Mouse (Mus musculus) G1E (cell line): Measurements from ENCODE around the gene Ski. TPM values are rescaled to one million over a fixed set of nuclear protein-coding genes. Genes with fewer than 3 reads are reported as not detected.

ENCODE experiments used
- ATAC-seq: 2 replicates; pipeline ENCODE4 v1.8.0; 2016; ENCODE audit warnings: mild to moderate bottlenecking; ENCODE audit not compliant: insufficient number of reproducible peaks, poor library complexity, low FRiP score, severe bottlenecking; ENCODE audit errors: extremely low read depth
- DNase-seq: peaks from one replicate; pipeline ENCODE4 v3.0.0; 2012; ENCODE audit warnings: low spot score
- H3K27me3 ChIP-seq: 2 replicates; pipeline ENCODE4 v1.6.1; 2012; ENCODE audit warnings: mild to moderate bottlenecking, low read length, inconsistent platforms; ENCODE audit not compliant: insufficient read depth
- H3K36me3 ChIP-seq: replicated peaks from 2 replicates; pipeline ENCODE3; 2012; ENCODE audit warnings: mild to moderate bottlenecking, inconsistent platforms
- H3K4me1 ChIP-seq: 2 replicates; pipeline ENCODE4 v1.6.1; 2012; ENCODE audit warnings: low read depth, low read length, inconsistent platforms, mixed read lengths; ENCODE audit not compliant: insufficient read depth
- H3K4me3 ChIP-seq: 2 replicates; pipeline ENCODE4 v1.5.1; 2012; ENCODE audit warnings: low read depth, mild to moderate bottlenecking, inconsistent platforms, low read length, moderate library complexity, mixed read lengths
- H3K9me3 ChIP-seq: replicated peaks from 2 replicates; pipeline ENCODE4 v1.6.1; 2012; ENCODE audit warnings: inconsistent platforms
- CTCF ChIP-seq: IDR thresholded peaks from 2 replicates; pipeline ENCODE4 v1.5.1; 2012; ENCODE audit warnings: low read depth, low read length, inconsistent platforms, mixed read lengths
- GATA1 ChIP-seq: IDR thresholded peaks from 2 replicates; pipeline ENCODE4 v1.6.1; 2012; ENCODE audit warnings: borderline replicate concordance, low read length, inconsistent platforms, mixed read lengths
- GATA2 ChIP-seq: IDR thresholded peaks from 2 replicates; pipeline ENCODE4 v1.6.1; 2012; ENCODE audit warnings: low read depth, low read length, inconsistent platforms, borderline replicate concordance
- POLR2AphosphoS5 ChIP-seq: IDR thresholded peaks from 2 replicates; pipeline ENCODE4 v1.6.1; 2012; ENCODE audit warnings: low read depth, low read length, inconsistent platforms; ENCODE audit not compliant: insufficient replicate concordance
- TAL1 ChIP-seq: conservative IDR thresholded peaks from 2 replicates; pipeline ENCODE4 v1.6.1; 2012; ENCODE audit warnings: low read depth, low read length, inconsistent platforms, mixed read lengths
- polyA plus RNA-seq: library from polyadenylated mRNA; stranded (reverse); fragments of >175 nt; gene quantifications from 2 replicates; pipeline ENCODE4 v1.2.3, GENCODE M21; 2012
- total RNA-seq, 2 experiments: library from RNA; stranded (forward) in 1 of 2; stranded (reverse) in 1 of 2; fragments of 200-1000 nt in 1 of 2; fragments of >200 nt in 1 of 2; fragmentation: Nextera tagmentation in 1 of 2; gene quantifications; 2 replicates each; pipeline ENCODE4 v1.2.3; 2014 to 2017

Gene Ski
- total and polyA plus RNA-seq, 3 experiments = 16.9 to 58.4 (median 40.7) TPM

GRCm38 (mm10) chr4:155220213-155221100 lies 1.9 kb downstream of the Ski start:
- Histone ChIP-seq H3K9me3 (no peaks in the 10 kb centered on the region), H3K27me3 (peaks cover 22% of the 10 kb centered on the region), H3K4me1 (peaks cover 82% of the 10 kb centered on the region), H3K4me3 (peak overlapping the region; percentile 79), H3K36me3 (peaks cover 54% of the 10 kb centered on the region)
- DNase-seq = no peak
- TF ChIP-seq POLR2AphosphoS5 (no peak), CTCF (no peak), GATA1 (no peak), GATA2 (no peak), TAL1 (no peak)
- no peak for ATAC-seq

GRCm38 (mm10) chr4:155219271-155220212 lies 2.9 kb downstream of the Ski start:
- ATAC-seq = no peak
- H3K36me3 ChIP-seq = peaks cover 63% of the 10 kb centered on the region
- peaks cover 77% of the 10 kb centered on the region for H3K4me1 ChIP-seq
- peaks cover 20% of the 10 kb centered on the region for H3K27me3 ChIP-seq
- DNase-seq = no peak
- no peak for TF ChIP-seq TAL1
- H3K4me3 ChIP-seq = no peak overlapping the region; the same call in 1 of the 2 replicates
- no peaks in the 10 kb centered on the region for H3K9me3 ChIP-seq

- ATAC-seq = no peak
- no peak for TF ChIP-seq GATA1
- no peak for TF ChIP-seq CTCF
- TF ChIP-seq POLR2AphosphoS5 = no peak
- no peak overlapping the region for H3K4me3 ChIP-seq
- peaks cover 68% of the 10 kb centered on the region for H3K4me1 ChIP-seq
- no peak for DNase-seq
- H3K9me3 ChIP-seq = no peaks in the 10 kb centered on the region
- H3K27me3 ChIP-seq = peaks cover 16% of the 10 kb centered on the region
- H3K36me3 ChIP-seq = peaks cover 74% of the 10 kb centered on the region
Measured at GRCm38 (mm10) chr4:155218104-155218732, 4.2 kb downstream of the Ski start.

DNA sequence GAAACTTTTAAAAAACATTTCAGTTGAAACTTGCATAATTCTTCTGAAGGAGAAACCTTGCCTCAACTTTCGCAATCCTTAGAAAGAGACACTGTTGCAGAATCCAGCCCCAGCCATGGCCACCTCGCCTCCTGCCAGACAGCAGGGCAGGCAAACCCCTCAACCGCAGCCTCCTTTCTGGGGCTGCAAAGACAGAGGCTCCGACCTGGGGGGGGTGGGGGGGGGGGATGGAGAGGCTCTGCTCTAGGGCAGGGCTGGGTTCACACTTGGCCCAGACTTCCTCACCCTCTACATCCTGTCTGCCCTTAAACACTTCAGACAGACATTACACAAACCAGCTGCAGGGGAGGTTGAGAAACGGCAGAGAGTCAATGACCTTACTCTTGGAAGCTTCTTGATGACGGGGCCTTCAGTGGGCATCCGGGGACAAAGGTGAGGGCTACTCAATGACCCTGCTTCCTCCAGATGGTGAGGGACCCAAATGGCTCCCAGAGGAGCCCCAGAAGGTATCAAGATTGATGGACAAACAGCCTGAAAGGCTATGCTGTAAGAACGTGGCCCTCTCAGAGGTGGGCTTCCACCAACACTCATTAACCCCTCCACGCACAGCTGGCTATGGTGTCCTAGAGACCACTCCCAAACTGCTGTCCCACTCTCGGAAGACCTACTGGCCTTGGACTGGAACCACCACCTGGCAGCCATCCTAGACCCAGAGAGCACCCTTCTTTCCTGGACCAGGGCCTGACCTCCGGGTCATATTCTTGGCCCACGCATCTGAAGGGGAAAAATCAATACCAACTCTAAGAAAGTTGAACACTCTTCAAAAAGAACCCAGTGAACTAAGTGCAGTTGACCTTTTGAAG lies 4.9 kb downstream of the Ski start:
- Histone ChIP-seq H3K9me3 (no peaks in the 10 kb centered on the region), H3K4me3 (no peak overlapping the region), H3K36me3 (peaks cover 81% of the 10 kb centered on the region), H3K4me1 (peaks cover 68% of the 10 kb centered on the region), H3K27me3 (peaks cover 16% of the 10 kb centered on the region)
- TF ChIP-seq GATA2 (no peak), GATA1 (no peak), TAL1 (no peak), CTCF (no peak), POLR2AphosphoS5 (no peak)
- no peak for ATAC-seq
- no peak for DNase-seq

DNA sequence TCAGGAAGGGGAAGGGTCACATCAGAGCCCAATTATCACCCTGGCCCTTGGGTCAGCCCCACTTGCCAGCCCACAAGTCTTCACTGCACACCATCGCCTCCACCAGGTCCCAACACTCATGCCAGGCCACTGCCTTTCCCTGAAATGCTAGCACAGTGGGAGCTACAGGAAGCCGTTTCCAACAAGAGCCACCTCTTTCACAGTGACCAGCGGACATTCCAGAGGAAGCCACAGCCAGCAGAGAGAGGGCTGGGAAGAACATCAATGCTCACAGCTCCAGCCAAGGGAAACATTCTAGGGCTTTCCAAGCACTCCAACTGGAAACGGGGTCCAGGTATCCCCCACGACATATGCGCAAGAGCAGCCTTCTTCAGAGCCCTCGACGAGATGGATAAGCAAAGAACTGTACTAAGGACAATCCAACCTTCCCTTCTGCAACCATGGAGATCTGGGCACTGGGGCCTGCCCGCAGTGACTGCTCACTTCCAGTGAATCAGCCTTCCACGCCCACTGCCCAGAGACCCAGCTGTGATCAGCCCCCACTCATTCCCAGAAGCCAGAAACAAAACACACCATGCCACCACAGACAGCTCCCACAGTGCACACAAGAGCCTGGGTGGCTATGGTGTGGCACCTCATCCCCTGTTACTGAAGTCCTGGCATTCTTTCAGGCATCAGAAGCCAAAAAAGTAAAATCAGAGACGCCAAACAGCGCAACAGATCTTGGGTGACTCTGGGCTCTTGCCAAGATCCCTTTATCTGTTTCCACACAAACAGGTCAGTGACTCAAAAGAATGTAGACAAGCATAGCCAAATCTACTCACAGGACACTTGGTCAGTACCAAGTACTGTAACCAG lies 6.4 kb downstream of the Ski start:
- Histone ChIP-seq H3K9me3 (no peaks in the 10 kb centered on the region), H3K27me3 (peaks cover 7% of the 10 kb centered on the region), H3K4me1 (peaks cover 57% of the 10 kb centered on the region), H3K36me3 (peaks cover 91% of the 10 kb centered on the region), H3K4me3 (no peak overlapping the region)
- ATAC-seq = no peak
- TF ChIP-seq POLR2AphosphoS5 (no peak), GATA2 (no peak), TAL1 (no peak), GATA1 (no peak)
- DNase-seq = no peak
